20 mouse cellular contexts compared by ENCODE assay signal in genomic region chr4:36014181-36014580, GRCm38 (mm10).
DNase-seq lines count a peak whose midpoint lies in the region; ATAC-seq and TF ChIP-seq lines count a peak whose summit lies in the region.
"Had no signal": no experiment of that assay in that cellular context is flagged by ENCODE, and none has a peak within 500 bp of the region (broad histone marks: within the 10 kb centered on the region; RNA-seq: fewer than 3 reads in every experiment).

No protein-coding gene starts in this region.

- no peak for TF ChIP-seq CTCF in liver, embryonic 14.5 days (IDR thresholded peaks at IDR 0.05; ENCODE audit: low read depth)

- H3K36me3 ChIP-seq in liver, embryonic 14.5 days (replicated peaks; ENCODE audit: control insufficient read depth, insufficient read depth, low read depth) = no peaks in the 10 kb centered on the region
- no peaks in the 10 kb centered on the region for H3K36me3 ChIP-seq in liver, embryonic 11.5 days (ENCODE audit: control insufficient read depth, insufficient read depth, low read length)
- H3K36me3 ChIP-seq in embryonic facial prominence, embryonic 10.5 days (replicated peaks) = no peaks in the 10 kb centered on the region
- H3K36me3 ChIP-seq: heart, embryonic 10.5 days had no signal

- H3K9ac ChIP-seq in liver, embryonic 14.5 days (replicated peaks) = no peak overlapping the region
- H3K9ac ChIP-seq in liver, embryonic 11.5 days (ENCODE audit: low read depth, low read length) = no peak overlapping the region

- H3K27me3 ChIP-seq in liver, embryonic 14.5 days (ENCODE audit: control insufficient read depth, insufficient read depth, low read length) = no peaks in the 10 kb centered on the region
- H3K27me3 ChIP-seq in liver, embryonic 11.5 days (replicated peaks; ENCODE audit: control insufficient read depth, insufficient read depth, low read length) = no peaks in the 10 kb centered on the region
- no peaks in the 10 kb centered on the region for H3K27me3 ChIP-seq in embryonic facial prominence, embryonic 10.5 days (replicated peaks; ENCODE audit: low read depth, poor library complexity, severe bottlenecking)

- no peak overlapping the region for H3K4me2 ChIP-seq in liver, embryonic 14.5 days (ENCODE audit: low read depth)
- H3K4me2 ChIP-seq in liver, embryonic 11.5 days = no peak overlapping the region
- H3K4me2 ChIP-seq: midbrain, embryonic 11.5 days had no signal

- WGBS in liver, embryonic 14.5 days (ENCODE audit: insufficient replicate concordance) = 40% methylated on average over 4 of the region's 4 CpGs
- WGBS in liver, embryonic 11.5 days = 57% methylated on average over 4 of the region's 4 CpGs
- 59% methylated on average over 4 of the region's 4 CpGs for WGBS in embryonic facial prominence, embryonic 10.5 days

- TF ChIP-seq EP300 in liver, embryonic 14.5 days (IDR thresholded peaks at IDR 0.05; ENCODE audit: low read depth) = no peak

- intact Hi-C loops in heart, postnatal 25 days (cut with DNase I) = no loop called here

- DNase-seq in liver, embryonic 14.5 days (ENCODE audit: low read depth in 3 of 3, low spot score in 3 of 3) = no peak
- no peak for DNase-seq in liver, embryonic 11.5 days (ENCODE audit: low spot score)
- DNase-seq in adrenal gland, adult 8-10 months = peak; percentile 43
- DNase-seq in embryonic facial prominence, embryonic 10.5 days (ENCODE audit: low spot score) = peak; percentile 8
- no peak for DNase-seq in left cerebral cortex, adult 8-10 months (ENCODE audit: low spot score in 2 of 2)
- no peak for DNase-seq in heart, postnatal 25 days (ENCODE audit: low spot score)
- DNase-seq in spleen, adult 18-20 months = no peak
- DNase-seq: cerebellum, adult 18-20 months; gastrocnemius, postnatal 10 days; left cerebral cortex, postnatal 4 days; thymus, postnatal 25 days had no signal

- H3K9me3 ChIP-seq in liver, embryonic 14.5 days (ENCODE audit: control insufficient read depth, low read length) = no peaks in the 10 kb centered on the region
- H3K9me3 ChIP-seq in liver, embryonic 11.5 days (ENCODE audit: control insufficient read depth, low read length) = no peaks in the 10 kb centered on the region
- H3K9me3 ChIP-seq in embryonic facial prominence, embryonic 10.5 days = no peaks in the 10 kb centered on the region
- H3K9me3 ChIP-seq: heart, embryonic 10.5 days had no signal

- no peaks in the 10 kb centered on the region for H3K4me1 ChIP-seq in liver, embryonic 14.5 days (replicated peaks; ENCODE audit: control insufficient read depth in 2 of 2, insufficient read depth in 2 of 2, low read length in 1 of 2)
- H3K4me1 ChIP-seq in liver, embryonic 11.5 days (replicated peaks; ENCODE audit: control insufficient read depth, insufficient read depth, low read length) = no peaks in the 10 kb centered on the region
- peaks cover 3% of the 10 kb centered on the region; the same call in 1 of the 2 replicates for H3K4me1 ChIP-seq in embryonic facial prominence, embryonic 10.5 days
- H3K4me1 ChIP-seq: heart, embryonic 10.5 days had no signal

- H3K4me3 ChIP-seq in liver, embryonic 14.5 days (ENCODE audit: insufficient read depth in 1 of 2, low read depth in 2 of 2, low read length in 2 of 2) = no peak overlapping the region
- H3K4me3 ChIP-seq in liver, embryonic 11.5 days (ENCODE audit: low read depth, low read length) = no peak overlapping the region
- no peak overlapping the region for H3K4me3 ChIP-seq in embryonic facial prominence, embryonic 10.5 days
- H3K4me3 ChIP-seq: erythroblast, embryonic 14.5 days; heart, embryonic 10.5 days; myocyte had no signal

- no peak overlapping the region for H3K27ac ChIP-seq in liver, embryonic 14.5 days
- H3K27ac ChIP-seq in liver, embryonic 11.5 days (ENCODE audit: low read depth, low read length) = no peak overlapping the region
- H3K27ac ChIP-seq in embryonic facial prominence, embryonic 10.5 days (replicated peaks) = no peak overlapping the region
- H3K27ac ChIP-seq: heart, embryonic 10.5 days; stomach, postnatal 0 days had no signal

- ATAC-seq in liver, embryonic 14.5 days (ENCODE audit: insufficient read depth) = peak; percentile 41; the same call in 1 of the 2 replicates
- ATAC-seq in liver, embryonic 11.5 days (replicated peaks; ENCODE audit: low FRiP score) = no peak
- peak; percentile 38; the same call in 1 of the 2 replicates for ATAC-seq in megakaryocyte, adult 5-6 weeks (ENCODE audit: poor library complexity, severe bottlenecking)
- ATAC-seq: CD4-positive, CD25-positive, alpha-beta regulatory T cell, adult 4 months; forebrain, embryonic 16.5 days; inflammation-experienced regulatory T-cells, adult 6 months had no signal

Comparison
In these comparisons a context has a peak if more than half of its experiments do, and no peak if none do; other contexts are left out.
1. DNase-seq: peak in adrenal gland, adult 8-10 months (single experiment) and embryonic facial prominence, embryonic 10.5 days (single experiment); none in liver, embryonic 14.5 days (0 of 3), liver, embryonic 11.5 days (single experiment), left cerebral cortex, adult 8-10 months (0 of 2), heart, postnatal 25 days (single experiment) and spleen, adult 18-20 months (0 of 2).